Mouse (Mus musculus) embryo, embryonic 11 days (tissue): Measurements from ENCODE around the gene Malrd1.
A peak's percentile ranks its signal among the peaks of the same experiment; 100 is the strongest.
"Not testable (repeated sequence)": the region's sequence is repeated elsewhere in the genome, so short reads cannot be mapped to it uniquely, and the experiment has no call there.

Experiments used
- DNase-seq: peaks from one replicate; pipeline ENCODE4 v3.0.0-alpha.2; 2015

Gene Malrd1

GRCm38 (mm10) chr2:15526241-15526924 lies at the start of gene Malrd1:
Gene Malrd1, plus strand, starts transcription at chr2:15526479.
- no peak for DNase-seq

- DNase-seq, result no peak
Observed at GRCm38 (mm10) chr2:15538643-15539042, 12.4 kb downstream of the Malrd1 start.

GRCm38 (mm10) chr2:15613327-15613948 lies 87.2 kb downstream of the Malrd1 start:
- DNase-seq, result no peak

- no peak for DNase-seq
Observed at GRCm38 (mm10) chr2:15614026-15614425, 87.7 kb downstream of the Malrd1 start.

GRCm38 (mm10) chr2:15635761-15636160 lies 109.5 kb downstream of the Malrd1 start:
- no peak for DNase-seq

GRCm38 (mm10) chr2:15643864-15644263 lies 117.6 kb downstream of the Malrd1 start:
- DNase-seq, result no peak

GRCm38 (mm10) chr2:15656388-15656787 lies 130.1 kb downstream of the Malrd1 start:
- no peak for DNase-seq

- DNase-seq, result no peak
Observed at GRCm38 (mm10) chr2:15702977-15703376, 176.7 kb downstream of the Malrd1 start.

GRCm38 (mm10) chr2:15740945-15741344 lies 214.7 kb downstream of the Malrd1 start:
- no peak for DNase-seq

GRCm38 (mm10) chr2:15744979-15745688 lies 218.9 kb downstream of the Malrd1 start:
- no peak for DNase-seq

- no peak for DNase-seq
Observed at GRCm38 (mm10) chr2:15784818-15785217, 258.5 kb downstream of the Malrd1 start.

GRCm38 (mm10) chr2:15815724-15816123 lies 289.4 kb downstream of the Malrd1 start:
- DNase-seq, result no peak

- DNase-seq, result no peak
Observed at GRCm38 (mm10) chr2:15869380-15869779, 343.1 kb downstream of the Malrd1 start.

- no peak for DNase-seq
Observed at GRCm38 (mm10) chr2:15893418-15894120, 367.3 kb downstream of the Malrd1 start.

- no peak for DNase-seq
Observed at GRCm38 (mm10) chr2:15925432-15925831, 399.2 kb downstream of the Malrd1 start.

GRCm38 (mm10) chr2:15926041-15926440 lies 399.8 kb downstream of the Malrd1 start:
- DNase-seq, result no peak

GRCm38 (mm10) chr2:15931479-15931878 lies 405.2 kb downstream of the Malrd1 start:
- no peak for DNase-seq

- no peak for DNase-seq
Observed at GRCm38 (mm10) chr2:15931924-15932323, 405.6 kb downstream of the Malrd1 start.

GRCm38 (mm10) chr2:15932340-15932739 lies 406.1 kb downstream of the Malrd1 start:
- no peak for DNase-seq

GRCm38 (mm10) chr2:16002925-16003324 lies 476.6 kb downstream of the Malrd1 start:
- DNase-seq, result no peak

- not testable (repeated sequence) for DNase-seq
Observed at GRCm38 (mm10) chr2:16017046-16017445, 490.8 kb downstream of the Malrd1 start.

- DNase-seq, result not testable (repeated sequence)
Observed at GRCm38 (mm10) chr2:16017719-16018118, 491.4 kb downstream of the Malrd1 start.

GRCm38 (mm10) chr2:16029752-16030151 lies 503.5 kb downstream of the Malrd1 start:
- DNase-seq, result peak; percentile 9
